Mouse (Mus musculus) neural tube, embryonic 15.5 days (tissue): Measurements from ENCODE around the gene Ppp1r1b. TPM values are rescaled to one million over a fixed set of nuclear protein-coding genes. Genes with fewer than 3 reads are reported as not detected.

Experiments used
- ATAC-seq: fragments of 200-750 bp; cut with Nextera tagmentation; 2 replicates; pipeline ENCODE4 v1.8.0; 2017; ENCODE audit warnings: mild to moderate bottlenecking, moderate TSS enrichment, moderate library complexity; ENCODE audit not compliant: low FRiP score
- H3K27ac ChIP-seq: fragments of 300-500 bp; sonication (generic); replicated peaks from 2 replicates; pipeline ENCODE4 v1.5.1; 2015; ENCODE audit warnings: mild to moderate bottlenecking, inconsistent platforms
- H3K27me3 ChIP-seq: fragments of 300-500 bp; sonication (generic); replicated peaks from 2 replicates; pipeline ENCODE4 v1.6.1; 2015; ENCODE audit warnings: inconsistent platforms
- H3K36me3 ChIP-seq: fragments of 300-500 bp; sonication (generic); 2 replicates; pipeline ENCODE4 v1.6.1; 2015; ENCODE audit warnings: inconsistent platforms
- H3K4me1 ChIP-seq: fragments of 300-500 bp; sonication (generic); 2 replicates; pipeline ENCODE4 v1.6.1; 2015; ENCODE audit warnings: inconsistent platforms
- H3K4me2 ChIP-seq: fragments of 300-500 bp; sonication (generic); 2 replicates; pipeline ENCODE4 v1.6.1; 2015; ENCODE audit warnings: inconsistent platforms, mild to moderate bottlenecking, moderate library complexity
- H3K4me3 ChIP-seq: fragments of 300-500 bp; sonication (generic); replicated peaks from 2 replicates; pipeline ENCODE4 v1.5.1; 2015; ENCODE audit warnings: mild to moderate bottlenecking, inconsistent platforms
- H3K9ac ChIP-seq: fragments of 300-500 bp; sonication (generic); replicated peaks from 2 replicates; pipeline ENCODE4 v1.6.1; 2015; ENCODE audit warnings: mild to moderate bottlenecking, inconsistent platforms
- H3K9me3 ChIP-seq: fragments of 300-500 bp; sonication (generic); replicated peaks from 2 replicates; pipeline ENCODE4 v1.6.1; 2016; ENCODE audit warnings: inconsistent platforms
- WGBS: fragments of 180-500 bp; shearing (Covaris S2); methylation state at CpG from one replicate; pipeline ENCODE4 v1.1.7; 2015; ENCODE audit warnings: mixed read lengths; 5-methylcytosine and 5-hydroxymethylcytosine counted together
- polyA plus RNA-seq: library from polyadenylated mRNA; unstranded; fragments of >200 nt; fragmentation: Nextera tagmentation; extraction: Ambion mirVana; gene quantifications from 2 replicates; pipeline ENCODE4 v1.2.1, GENCODE M21; 2015

Gene Ppp1r1b
- polyA plus RNA-seq, 1 experiment from 2014 or later, result 2.5 TPM

- no peak overlapping the region for H3K4me2 ChIP-seq
- peaks cover 16% of the 10 kb centered on the region; the same call in 1 of the 2 replicates for H3K4me1 ChIP-seq
- H3K9me3 ChIP-seq, result no peaks in the 10 kb centered on the region
- no peak for ATAC-seq
- WGBS, result 83% methylated on average over 10 of the region's 10 CpGs
- H3K36me3 ChIP-seq, result no peaks in the 10 kb centered on the region
- no peak overlapping the region for H3K9ac ChIP-seq
- H3K27ac ChIP-seq, result no peak overlapping the region
- no peaks in the 10 kb centered on the region for H3K27me3 ChIP-seq
- H3K4me3 ChIP-seq, result no peak overlapping the region
Observed at GRCm38 (mm10) chr11:98367171-98367862, 19.1 kb downstream of the Ppp1r1b start.

GRCm38 (mm10) chr11:98367863-98368186 lies 19.6 kb downstream of the Ppp1r1b start:
- H3K4me1 ChIP-seq, result peaks cover 15% of the 10 kb centered on the region; the same call in 1 of the 2 replicates
- 82% methylated on average over 7 of the region's 7 CpGs for WGBS
- ATAC-seq, result no peak
- no peak overlapping the region for H3K27ac ChIP-seq
- 0 out of 2 replicates have a peak, but pooled peaks cover 1% of the 10 kb centered on the region for H3K36me3 ChIP-seq
- no peak overlapping the region for H3K9ac ChIP-seq
- no peaks in the 10 kb centered on the region for H3K27me3 ChIP-seq
- H3K9me3 ChIP-seq, result no peaks in the 10 kb centered on the region
- no peak overlapping the region for H3K4me2 ChIP-seq
- H3K4me3 ChIP-seq, result no peak overlapping the region

DNA sequence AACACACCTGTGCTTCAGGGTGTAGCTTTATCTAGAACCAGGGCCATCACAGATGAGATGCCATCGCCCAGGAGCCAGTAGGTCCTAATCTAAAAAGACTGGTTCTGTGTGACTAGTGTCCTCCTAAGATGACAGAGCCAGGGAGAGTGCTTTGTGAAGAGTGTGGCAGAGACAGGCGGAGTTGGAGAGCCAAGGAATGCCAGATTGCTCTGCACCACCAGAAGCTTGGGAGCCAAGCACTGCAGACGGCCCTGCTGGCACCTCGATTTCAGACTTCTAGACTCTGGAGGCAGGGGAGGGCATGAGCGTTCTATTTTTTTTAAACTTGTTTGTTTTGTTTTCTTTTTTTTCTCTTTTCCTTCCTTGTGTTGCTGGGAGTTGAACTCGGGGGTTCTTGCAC lies 21.1 kb downstream of the Ppp1r1b start:
- 85% methylated on average over 6 of the region's 6 CpGs for WGBS

DNA sequence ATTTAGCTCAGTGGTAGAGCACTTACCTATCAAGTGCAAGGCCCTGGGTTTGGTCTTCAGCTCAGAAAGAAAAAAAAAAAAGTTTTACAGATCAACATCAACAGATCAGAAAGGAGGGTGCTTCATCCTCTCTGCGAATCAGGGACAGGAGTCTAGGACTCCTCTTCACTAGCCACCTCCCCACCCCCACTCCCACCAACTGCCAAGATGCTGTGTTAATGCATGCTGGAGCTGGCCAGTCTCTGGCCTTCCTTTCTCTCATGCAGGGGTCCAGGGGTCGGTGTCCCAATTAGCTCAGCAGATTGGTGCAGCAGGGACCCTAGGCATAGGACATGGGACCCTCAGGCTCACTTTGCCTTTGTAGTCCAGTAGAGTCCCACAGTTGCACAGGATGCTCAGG lies 22.4 kb downstream of the Ppp1r1b start:
- no peak overlapping the region for H3K4me2 ChIP-seq
- H3K36me3 ChIP-seq, result peaks cover 11% of the 10 kb centered on the region
- WGBS, result 87% methylated on average over 2 of the region's 2 CpGs
- ATAC-seq, result no peak
- H3K27ac ChIP-seq, result no peak overlapping the region
- H3K4me3 ChIP-seq, result no peak overlapping the region
- no peaks in the 10 kb centered on the region for H3K27me3 ChIP-seq
- H3K9me3 ChIP-seq, result no peaks in the 10 kb centered on the region
- H3K9ac ChIP-seq, result no peak overlapping the region
- peaks cover 15% of the 10 kb centered on the region; the same call in 1 of the 2 replicates for H3K4me1 ChIP-seq

More for the DNA sequence above, 21.1 kb downstream of the Ppp1r1b start:
- Histone ChIP-seq H3K4me3 (no peak overlapping the region), H3K27ac (no peak overlapping the region), H3K9ac (no peak overlapping the region), H3K27me3 (no peaks in the 10 kb centered on the region), H3K36me3 (0 out of 2 replicates have a peak, but pooled peaks cover 4% of the 10 kb centered on the region), H3K4me2 (no peak overlapping the region), H3K9me3 (no peaks in the 10 kb centered on the region), H3K4me1 (peaks cover 15% of the 10 kb centered on the region; the same call in 1 of the 2 replicates)
- no peak for ATAC-seq

GRCm38 (mm10) chr11:98371556-98372240 lies 23.5 kb downstream of the Ppp1r1b start:
- H3K27ac ChIP-seq, result no peak overlapping the region
- 32% methylated on average over 10 of the region's 10 CpGs for WGBS
- H3K27me3 ChIP-seq, result no peaks in the 10 kb centered on the region
- H3K9me3 ChIP-seq, result no peaks in the 10 kb centered on the region
- ATAC-seq, result peak; percentile 45
- H3K36me3 ChIP-seq, result peaks cover 20% of the 10 kb centered on the region
- H3K4me3 ChIP-seq, result no peak overlapping the region
- H3K9ac ChIP-seq, result no peak overlapping the region
- H3K4me2 ChIP-seq, result no peak overlapping the region
- peaks cover 15% of the 10 kb centered on the region; the same call in 1 of the 2 replicates for H3K4me1 ChIP-seq

DNA sequence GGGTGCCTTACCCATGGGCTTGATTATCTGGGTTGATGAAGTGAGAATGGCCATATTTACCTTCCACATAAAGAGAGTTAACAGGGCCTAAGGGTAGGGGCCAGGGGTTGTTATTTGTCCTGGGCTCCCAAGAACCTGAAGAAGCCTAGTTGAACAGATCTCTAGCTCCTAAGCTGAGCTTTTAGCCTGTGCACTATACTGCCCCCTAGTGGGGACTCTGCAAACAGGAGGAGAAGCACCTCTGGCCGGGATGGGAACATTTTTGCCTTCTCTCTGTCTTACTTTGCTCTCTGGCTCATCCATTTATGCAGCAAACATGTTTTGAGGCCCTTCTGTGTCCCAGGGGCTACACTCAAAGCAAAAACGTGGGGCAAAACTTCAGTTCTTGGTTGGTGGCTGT lies 24.2 kb downstream of the Ppp1r1b start:
- H3K27ac ChIP-seq, result no peak overlapping the region

GRCm38 (mm10) chr11:98373244-98373643 lies 25.0 kb downstream of the Ppp1r1b start:
- Histone ChIP-seq H3K36me3 (peaks cover 35% of the 10 kb centered on the region), H3K9ac (no peak overlapping the region), H3K27ac (no peak overlapping the region), H3K4me2 (no peak overlapping the region), H3K9me3 (no peaks in the 10 kb centered on the region), H3K4me1 (peaks cover 15% of the 10 kb centered on the region; the same call in 1 of the 2 replicates), H3K4me3 (no peak overlapping the region), H3K27me3 (no peaks in the 10 kb centered on the region)
- WGBS, result 96% methylated on average over 6 of the region's 6 CpGs
- no peak for ATAC-seq

More for the DNA sequence above, 24.2 kb downstream of the Ppp1r1b start:
- H3K9ac ChIP-seq, result no peak overlapping the region
- H3K9me3 ChIP-seq, result no peaks in the 10 kb centered on the region
- ATAC-seq, result no peak
- 13% methylated on average over 2 of the region's 2 CpGs for WGBS
- no peak overlapping the region for H3K4me3 ChIP-seq
- H3K36me3 ChIP-seq, result peaks cover 27% of the 10 kb centered on the region
- peaks cover 15% of the 10 kb centered on the region; the same call in 1 of the 2 replicates for H3K4me1 ChIP-seq
- H3K27me3 ChIP-seq, result no peaks in the 10 kb centered on the region
- H3K4me2 ChIP-seq, result no peak overlapping the region

DNA sequence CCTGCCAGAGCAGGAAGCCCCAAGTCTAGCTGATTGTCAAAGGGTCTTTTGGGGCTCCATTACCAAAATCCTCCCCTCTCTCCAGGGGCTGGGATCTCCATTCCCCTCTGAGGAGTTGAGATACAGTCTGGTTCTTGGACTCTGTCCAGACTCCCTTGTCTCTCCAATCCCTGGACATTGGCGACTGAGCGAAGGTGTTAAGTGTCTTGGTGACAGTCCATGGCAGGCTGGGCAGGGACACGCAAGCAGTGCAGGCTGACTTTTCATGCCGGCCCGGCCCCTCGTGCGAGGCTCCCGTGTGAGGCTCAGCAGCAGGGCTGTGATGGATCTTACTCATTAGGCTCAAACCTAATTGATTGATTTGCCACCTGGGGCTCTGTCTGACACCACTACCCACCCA lies 26.1 kb downstream of the Ppp1r1b start:
- H3K9ac ChIP-seq, result no peak overlapping the region
- no peak for ATAC-seq

GRCm38 (mm10) chr11:98376756-98377155 lies 28.6 kb downstream of the Ppp1r1b start:
- Histone ChIP-seq H3K27me3 (no peaks in the 10 kb centered on the region), H3K9ac (no peak overlapping the region), H3K27ac (no peak overlapping the region), H3K36me3 (peaks cover 58% of the 10 kb centered on the region), H3K4me2 (no peak overlapping the region), H3K9me3 (no peaks in the 10 kb centered on the region), H3K4me1 (peaks cover 4% of the 10 kb centered on the region; the same call in 1 of the 2 replicates), H3K4me3 (no peak overlapping the region)
- ATAC-seq, result no peak
- WGBS, result 77% methylated on average over 5 of the region's 5 CpGs

More for the DNA sequence above, 26.1 kb downstream of the Ppp1r1b start:
- H3K27ac ChIP-seq, result no peak overlapping the region
- H3K4me1 ChIP-seq, result peaks cover 15% of the 10 kb centered on the region; the same call in 1 of the 2 replicates
- 76% methylated on average over 8 of the region's 8 CpGs for WGBS
- H3K36me3 ChIP-seq, result peaks cover 44% of the 10 kb centered on the region
- H3K4me2 ChIP-seq, result no peak overlapping the region
- no peaks in the 10 kb centered on the region for H3K9me3 ChIP-seq
- no peak overlapping the region for H3K4me3 ChIP-seq
- no peaks in the 10 kb centered on the region for H3K27me3 ChIP-seq

- H3K4me1 ChIP-seq, result no peaks in the 10 kb centered on the region
- H3K27ac ChIP-seq, result no peak overlapping the region
- H3K9me3 ChIP-seq, result no peaks in the 10 kb centered on the region
- ATAC-seq, result no peak
- peaks cover 57% of the 10 kb centered on the region for H3K36me3 ChIP-seq
- 86% methylated on average over 11 of the region's 11 CpGs for WGBS
- H3K9ac ChIP-seq, result no peak overlapping the region
- H3K4me2 ChIP-seq, result no peak overlapping the region
- H3K4me3 ChIP-seq, result no peak overlapping the region
- no peaks in the 10 kb centered on the region for H3K27me3 ChIP-seq
Observed at GRCm38 (mm10) chr11:98377787-98378186, 29.6 kb downstream of the Ppp1r1b start.

DNA sequence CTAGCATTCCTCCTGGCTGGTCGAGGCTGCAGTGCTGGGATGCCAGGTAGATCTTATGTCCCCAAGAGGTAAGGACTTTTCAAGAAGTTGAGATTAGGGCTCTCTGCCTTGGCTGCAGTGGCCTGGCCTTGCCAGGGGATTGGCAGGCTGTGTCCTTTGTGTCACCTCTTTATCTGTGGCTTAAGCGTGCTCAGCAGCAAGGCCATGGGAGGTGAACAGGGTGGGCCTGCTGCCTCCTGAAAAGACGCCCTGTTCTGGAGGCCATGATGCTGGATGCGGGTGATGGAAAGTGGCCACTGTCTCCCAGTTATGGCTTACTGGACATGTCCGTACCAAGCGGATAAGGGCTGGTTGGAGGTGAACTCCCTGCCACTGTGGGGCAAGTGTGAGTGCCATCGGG lies 31.2 kb downstream of the Ppp1r1b start:
- no peak for ATAC-seq
- Histone ChIP-seq H3K27ac (no peak overlapping the region), H3K36me3 (peaks cover 54% of the 10 kb centered on the region)

GRCm38 (mm10) chr11:98380106-98380505 lies 31.9 kb downstream of the Ppp1r1b start:
- Histone ChIP-seq H3K27ac (no peak overlapping the region), H3K9ac (no peak overlapping the region), H3K27me3 (peaks cover 7% of the 10 kb centered on the region; the same call in 1 of the 2 replicates), H3K4me2 (no peak overlapping the region), H3K36me3 (peaks cover 52% of the 10 kb centered on the region), H3K9me3 (no peaks in the 10 kb centered on the region), H3K4me3 (no peak overlapping the region), H3K4me1 (no peaks in the 10 kb centered on the region)
- WGBS, result 80% methylated on average over 6 of the region's 6 CpGs
- no peak for ATAC-seq

More for the DNA sequence above, 31.2 kb downstream of the Ppp1r1b start:
- WGBS, result 92% methylated on average over 7 of the region's 7 CpGs
- H3K9ac ChIP-seq, result no peak overlapping the region
- H3K9me3 ChIP-seq, result no peaks in the 10 kb centered on the region
- H3K4me2 ChIP-seq, result no peak overlapping the region
- no peaks in the 10 kb centered on the region for H3K27me3 ChIP-seq
- H3K4me1 ChIP-seq, result no peaks in the 10 kb centered on the region
- H3K4me3 ChIP-seq, result no peak overlapping the region
